Comparison of ENCODE assay signal across 21 mouse cellular contexts in the genomic region with DNA sequence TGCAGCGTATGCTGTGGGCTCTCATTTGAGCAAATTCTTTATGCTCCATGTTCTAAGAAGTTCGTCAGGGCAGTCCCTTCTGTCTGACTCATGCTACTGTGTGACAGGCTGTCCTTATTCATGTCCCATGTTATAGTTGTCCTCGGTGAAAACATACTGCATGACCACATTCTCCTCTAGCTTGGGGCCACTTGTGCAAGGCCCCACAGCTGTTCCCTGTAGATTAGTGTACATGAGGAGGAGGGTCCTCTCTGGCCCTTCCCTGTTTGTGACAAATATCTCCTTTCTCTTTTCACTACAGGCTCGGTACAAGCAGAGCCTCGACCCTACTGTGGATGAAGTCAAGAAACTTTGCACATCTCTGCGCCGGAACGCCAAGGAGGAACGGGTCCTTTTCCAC.
DNase-seq lines count a peak whose midpoint lies in the region; ATAC-seq lines count a peak whose summit lies in the region.
"Had no signal": no experiment of that assay in that cellular context is flagged by ENCODE, and none has a peak within 500 bp of the region (broad histone marks: within the 10 kb centered on the region; RNA-seq: fewer than 3 reads in every experiment).

No protein-coding gene starts in this region.

- no peak overlapping the region for H3K9ac ChIP-seq in hindbrain, embryonic 13.5 days
- H3K9ac ChIP-seq in hindbrain, embryonic 12.5 days, result no peak overlapping the region
- H3K9ac ChIP-seq in midbrain, embryonic 11.5 days (ENCODE audit: low read length), result no peak overlapping the region
- H3K9ac ChIP-seq in midbrain, embryonic 16.5 days (ENCODE audit: low read depth, low read length), result no peak overlapping the region
- no peak overlapping the region for H3K9ac ChIP-seq in liver, embryonic 13.5 days
- H3K9ac ChIP-seq: embryonic facial prominence, embryonic 15.5 days had no signal

- no peak overlapping the region for H3K4me2 ChIP-seq in hindbrain, embryonic 13.5 days
- no peak overlapping the region for H3K4me2 ChIP-seq in hindbrain, embryonic 12.5 days (replicated peaks)
- H3K4me2 ChIP-seq in midbrain, embryonic 11.5 days, result no peak overlapping the region
- H3K4me2 ChIP-seq in midbrain, embryonic 16.5 days (ENCODE audit: low read length), result no peak overlapping the region
- H3K4me2 ChIP-seq in liver, embryonic 13.5 days, result peak overlapping the region; percentile 32
- H3K4me2 ChIP-seq: embryonic facial prominence, embryonic 15.5 days had no signal

- H3K4me3 ChIP-seq in hindbrain, embryonic 13.5 days, result no peak overlapping the region
- no peak overlapping the region for H3K4me3 ChIP-seq in hindbrain, embryonic 12.5 days
- no peak overlapping the region for H3K4me3 ChIP-seq in midbrain, embryonic 11.5 days (ENCODE audit: low read depth, low read length)
- H3K4me3 ChIP-seq in midbrain, embryonic 16.5 days (ENCODE audit: low read depth, low read length), result no peak overlapping the region
- no peak overlapping the region for H3K4me3 ChIP-seq in liver, embryonic 13.5 days (replicated peaks)
- H3K4me3 ChIP-seq: embryonic facial prominence, embryonic 15.5 days; erythroblast, embryonic 14.5 days; forebrain, embryonic 10.5 days; heart, embryonic 10.5 days had no signal

- DNase-seq in midbrain, embryonic 11.5 days (ENCODE audit: low spot score, missing footprints), result no peak
- DNase-seq in liver, embryonic 13.5 days, result peak; percentile 10
- no peak for DNase-seq in layer of hippocampus, adult 8-10 months (ENCODE audit: low spot score in 2 of 2)
- DNase-seq in embryo, embryonic 9.5 days (ENCODE audit: extremely low spot score), result no peak
- DNase-seq: adrenal gland, adult 2 months; adrenal gland, postnatal 25 days; cerebellum, adult 18-20 months; cerebellum, adult 9-11 months; cerebellum, postnatal 36 days; gastrocnemius, postnatal 10 days; heart, adult 18-20 months; heart, postnatal 10 days had no signal

- no peaks in the 10 kb centered on the region for H3K9me3 ChIP-seq in hindbrain, embryonic 13.5 days
- H3K9me3 ChIP-seq in hindbrain, embryonic 12.5 days (replicated peaks), result no peaks in the 10 kb centered on the region
- H3K9me3 ChIP-seq in midbrain, embryonic 11.5 days (ENCODE audit: control insufficient read depth, low read length), result no peaks in the 10 kb centered on the region
- no peaks in the 10 kb centered on the region for H3K9me3 ChIP-seq in midbrain, embryonic 16.5 days (replicated peaks; ENCODE audit: control insufficient read depth, low read length, poor library complexity, severe bottlenecking)
- H3K9me3 ChIP-seq in liver, embryonic 13.5 days (replicated peaks), result no peaks in the 10 kb centered on the region
- H3K9me3 ChIP-seq: embryonic facial prominence, embryonic 15.5 days; forebrain, embryonic 10.5 days; heart, embryonic 10.5 days had no signal

- H3K36me3 ChIP-seq in hindbrain, embryonic 13.5 days, result peaks cover 6% of the 10 kb centered on the region; the same call in 1 of the 2 replicates
- H3K36me3 ChIP-seq in hindbrain, embryonic 12.5 days, result peaks cover 20% of the 10 kb centered on the region
- no peaks in the 10 kb centered on the region for H3K36me3 ChIP-seq in midbrain, embryonic 11.5 days (ENCODE audit: control insufficient read depth, insufficient read depth, low read length)
- H3K36me3 ChIP-seq in midbrain, embryonic 16.5 days (ENCODE audit: control insufficient read depth, insufficient read depth, low read length), result no peaks in the 10 kb centered on the region
- H3K36me3 ChIP-seq in liver, embryonic 13.5 days, result peaks cover 18% of the 10 kb centered on the region

- whole genome bisulfite sequencing in hindbrain, embryonic 13.5 days, result 88% methylated on average over 9 of the region's 9 CpGs
- WGBS in hindbrain, embryonic 12.5 days, result 90% methylated on average over 9 of the region's 9 CpGs
- WGBS in midbrain, embryonic 11.5 days, result 89% methylated on average over 9 of the region's 9 CpGs
- 93% methylated on average over 9 of the region's 9 CpGs for WGBS in midbrain, embryonic 16.5 days
- WGBS in liver, embryonic 13.5 days (ENCODE audit: insufficient replicate concordance), result 57% methylated on average over 9 of the region's 9 CpGs

- no peak for ATAC-seq in hindbrain, embryonic 13.5 days (ENCODE audit: low FRiP score)
- no peak for ATAC-seq in hindbrain, embryonic 12.5 days (ENCODE audit: low FRiP score)
- no peak for ATAC-seq in midbrain, embryonic 11.5 days (ENCODE audit: low FRiP score)
- ATAC-seq in midbrain, embryonic 16.5 days, result no peak
- ATAC-seq in liver, embryonic 13.5 days (ENCODE audit: low read depth), result peak; percentile 72
- ATAC-seq: forebrain, embryonic 16.5 days; hindbrain, postnatal 0 days had no signal

- peak overlapping the region; percentile 8; the same call in 1 of the 2 replicates for H3K27ac ChIP-seq in hindbrain, embryonic 13.5 days
- no peak overlapping the region for H3K27ac ChIP-seq in hindbrain, embryonic 12.5 days
- H3K27ac ChIP-seq in midbrain, embryonic 11.5 days (ENCODE audit: low read depth, low read length), result peak overlapping the region; percentile 20; the same call in 1 of the 2 replicates
- no peak overlapping the region for H3K27ac ChIP-seq in midbrain, embryonic 16.5 days (ENCODE audit: low read length)
- H3K27ac ChIP-seq in liver, embryonic 13.5 days, result no peak overlapping the region
- H3K27ac ChIP-seq: embryonic facial prominence, embryonic 15.5 days; forebrain, embryonic 10.5 days; heart, embryonic 10.5 days; hindbrain, postnatal 0 days had no signal

- H3K4me1 ChIP-seq in hindbrain, embryonic 13.5 days (replicated peaks), result no peaks in the 10 kb centered on the region
- H3K4me1 ChIP-seq in hindbrain, embryonic 12.5 days, result no peaks in the 10 kb centered on the region
- no peaks in the 10 kb centered on the region for H3K4me1 ChIP-seq in midbrain, embryonic 11.5 days (ENCODE audit: control insufficient read depth, insufficient read depth, low read length)
- H3K4me1 ChIP-seq in midbrain, embryonic 16.5 days (ENCODE audit: control insufficient read depth, insufficient read depth, low read length), result no peaks in the 10 kb centered on the region
- H3K4me1 ChIP-seq in liver, embryonic 13.5 days (replicated peaks), result peaks cover 30% of the 10 kb centered on the region

- no peaks in the 10 kb centered on the region for H3K27me3 ChIP-seq in hindbrain, embryonic 13.5 days
- no peaks in the 10 kb centered on the region for H3K27me3 ChIP-seq in hindbrain, embryonic 12.5 days
- no peaks in the 10 kb centered on the region for H3K27me3 ChIP-seq in midbrain, embryonic 11.5 days (ENCODE audit: control insufficient read depth, insufficient read depth, low read length)
- H3K27me3 ChIP-seq in midbrain, embryonic 16.5 days (ENCODE audit: control insufficient read depth, insufficient read depth, low read depth, low read length), result no peaks in the 10 kb centered on the region
- no peaks in the 10 kb centered on the region for H3K27me3 ChIP-seq in liver, embryonic 13.5 days
- H3K27me3 ChIP-seq: embryonic facial prominence, embryonic 15.5 days had no signal

Comparison
In these comparisons a context has a peak if more than half of its experiments do, and no peak if none do; other contexts are left out.
1. H3K27ac ChIP-seq: peak in hindbrain, embryonic 13.5 days (single experiment) and midbrain, embryonic 11.5 days (single experiment); none in hindbrain, embryonic 12.5 days (single experiment), midbrain, embryonic 16.5 days (single experiment) and liver, embryonic 13.5 days (single experiment).